In genomic region chr7:145050729-145051128, GRCm38 (mm10) we compare ENCODE assay signal across 28 mouse cellular contexts.
DNase-seq lines count a peak whose midpoint lies in the region; ATAC-seq lines count a peak whose summit lies in the region.
"Had no signal": no experiment of that assay in that cellular context is flagged by ENCODE, and none has a peak within 500 bp of the region (broad histone marks: within the 10 kb centered on the region; RNA-seq: fewer than 3 reads in every experiment).

No protein-coding gene starts in this region.

- no peaks in the 10 kb centered on the region for H3K27me3 ChIP-seq in forebrain, embryonic 13.5 days
- H3K27me3 ChIP-seq: embryonic facial prominence, embryonic 13.5 days; forebrain, embryonic 12.5 days; heart, embryonic 13.5 days; hindbrain, embryonic 12.5 days; hindbrain, embryonic 15.5 days had no signal

- H3K4me1 ChIP-seq in forebrain, embryonic 13.5 days: no peaks in the 10 kb centered on the region
- H3K4me1 ChIP-seq: hindbrain, embryonic 15.5 days had no signal

- no peaks in the 10 kb centered on the region for H3K36me3 ChIP-seq in forebrain, embryonic 13.5 days (ENCODE audit: poor library complexity, severe bottlenecking)
- H3K36me3 ChIP-seq: embryonic facial prominence, embryonic 10.5 days; embryonic facial prominence, embryonic 13.5 days; forebrain, embryonic 12.5 days; heart, embryonic 10.5 days; heart, embryonic 13.5 days; hindbrain, embryonic 12.5 days; hindbrain, embryonic 15.5 days had no signal

- ATAC-seq in granulocyte monocyte progenitor cell, adult 5-6 weeks (replicated peaks; ENCODE audit: poor library complexity, severe bottlenecking): peak; percentile 66
- peak; percentile 78 for ATAC-seq in megakaryocyte, adult 5-6 weeks (ENCODE audit: poor library complexity, severe bottlenecking)
- no peak for ATAC-seq in forebrain, embryonic 13.5 days
- ATAC-seq: activated CD4-positive, CD25-positive, alpha-beta regulatory T cell, adult 4 months; forebrain, embryonic 16.5 days had no signal

- no peak overlapping the region for H3K4me3 ChIP-seq in forebrain, embryonic 13.5 days
- H3K4me3 ChIP-seq: embryonic facial prominence, embryonic 10.5 days; embryonic facial prominence, embryonic 13.5 days; erythroblast, embryonic 14.5 days; forebrain, embryonic 12.5 days; heart, embryonic 10.5 days; heart, embryonic 13.5 days; hindbrain, embryonic 12.5 days; hindbrain, embryonic 15.5 days had no signal

- H3K9ac ChIP-seq in forebrain, embryonic 13.5 days: no peak overlapping the region
- H3K9ac ChIP-seq: embryonic facial prominence, embryonic 13.5 days; forebrain, embryonic 12.5 days; heart, embryonic 13.5 days; hindbrain, embryonic 12.5 days; hindbrain, embryonic 15.5 days had no signal

- peak; percentile 35 for DNase-seq in layer of hippocampus, adult 9-11 months
- DNase-seq in layer of hippocampus, adult 11-12 months (ENCODE audit: low spot score): no peak
- DNase-seq in gastrocnemius, postnatal 4 days (ENCODE audit: low spot score in 2 of 2): no peak
- DNase-seq in lung, postnatal 36 days: no peak
- DNase-seq: adrenal gland, adult 8-10 months; adrenal gland, postnatal 25 days; cerebellum, adult 18-20 months; cerebellum, adult 9-10 months; cerebellum, postnatal 25 days; embryo, embryonic 11 days; gastrocnemius, postnatal 10 days; gastrocnemius, postnatal 36 days; heart, adult 18-20 months; heart, postnatal 14 days; heart, postnatal 4 days had no signal

- no peak overlapping the region for H3K27ac ChIP-seq in forebrain, embryonic 13.5 days
- H3K27ac ChIP-seq: embryonic facial prominence, embryonic 10.5 days; embryonic facial prominence, embryonic 13.5 days; forebrain, embryonic 12.5 days; heart, embryonic 10.5 days; heart, embryonic 13.5 days; hindbrain, embryonic 12.5 days; hindbrain, embryonic 15.5 days had no signal

- H3K4me2 ChIP-seq in forebrain, embryonic 13.5 days: no peak overlapping the region
- H3K4me2 ChIP-seq: embryonic facial prominence, embryonic 13.5 days; forebrain, embryonic 12.5 days; heart, embryonic 13.5 days; hindbrain, embryonic 12.5 days; hindbrain, embryonic 15.5 days had no signal

- WGBS in forebrain, embryonic 13.5 days: 78% methylated on average over 3 of the region's 3 CpGs

- H3K9me3 ChIP-seq in forebrain, embryonic 13.5 days (replicated peaks): peaks cover 6% of the 10 kb centered on the region; the same call in 1 of the 2 replicates
- H3K9me3 ChIP-seq: forebrain, embryonic 12.5 days had no signal
